Mouse (Mus musculus): ENCODE measurements at regions not wholly inside any gene's neighbourhood (a gene's known extent, or its start where the extent isn't known, plus 50 kb on each side); places are given as distances from the start of the nearest gene placed in this dataset.

DNA sequence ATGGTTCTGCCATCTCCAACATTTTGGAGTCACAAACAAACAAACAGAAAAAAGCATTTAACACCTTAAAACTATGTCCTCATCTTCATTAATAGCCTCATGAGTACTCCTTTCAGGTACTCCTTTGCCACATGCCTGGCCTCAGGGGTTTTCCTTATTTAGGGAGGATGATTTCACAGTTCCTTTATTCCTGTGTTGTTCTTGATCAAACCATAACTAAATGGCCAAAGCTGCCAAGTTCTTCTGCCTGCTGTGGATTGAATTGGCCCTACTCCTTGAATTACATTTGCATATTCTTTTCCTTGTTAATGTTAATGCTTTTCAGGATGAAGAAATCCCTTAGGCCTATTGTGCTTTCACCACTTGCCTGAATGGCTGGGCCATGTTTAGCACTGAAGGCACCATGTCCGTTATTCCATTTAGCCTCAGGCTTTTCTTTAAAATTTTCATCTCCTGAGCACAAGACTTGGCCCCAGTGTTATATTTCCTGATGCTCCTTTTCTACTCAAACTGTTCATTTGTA is 1787.4 kb downstream of the Hace1 start:
- H3K27me3 ChIP-seq (ENCODE audit: control insufficient read depth, insufficient read depth, low read length), result no peaks in the 10 kb centered on the region
- no peaks in the 10 kb centered on the region for H3K36me3 ChIP-seq (ENCODE audit: control insufficient read depth, insufficient read depth, low read length)
- no peak overlapping the region for H3K27ac ChIP-seq (ENCODE audit: control insufficient read depth, insufficient read depth, low read depth, low read length)
- TF ChIP-seq POLR2A (IDR thresholded peaks at IDR 0.05; ENCODE audit: control insufficient read depth, low read depth, low read length) (no peak), CTCF (IDR thresholded peaks at IDR 0.05; ENCODE audit: control insufficient read depth, insufficient read depth, insufficient replicate concordance, low read depth, low read length) (no peak)
- H3K4me1 ChIP-seq (ENCODE audit: control insufficient read depth, insufficient read depth, low read length), result no peaks in the 10 kb centered on the region
- H3K4me3 ChIP-seq (ENCODE audit: control insufficient read depth, low read depth, low read length), result no peak overlapping the region

DNA sequence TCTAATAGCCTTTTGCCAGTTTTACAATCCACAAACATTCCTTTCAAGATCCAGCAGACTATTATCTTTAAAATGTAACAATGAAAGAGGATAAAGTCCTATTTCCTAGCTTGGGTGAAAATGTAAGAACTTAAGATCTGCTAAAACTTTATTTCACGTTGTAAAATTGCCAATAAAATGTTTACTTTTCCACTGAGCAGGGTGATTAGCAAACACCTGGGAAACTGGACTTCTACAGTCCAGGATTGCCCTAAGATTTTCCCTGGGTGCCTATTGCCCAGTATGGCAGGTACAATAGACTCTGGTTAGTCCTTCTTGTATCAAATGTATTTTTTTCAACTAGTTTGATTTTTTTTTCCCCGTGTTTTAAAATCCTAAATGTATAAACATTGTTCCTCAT is 1789.2 kb downstream of the Hace1 start:
- H3K27me3 ChIP-seq (ENCODE audit: control insufficient read depth, insufficient read depth, low read length), result no peaks in the 10 kb centered on the region
- H3K4me3 ChIP-seq (ENCODE audit: control insufficient read depth, low read depth, low read length), result no peak overlapping the region
- TF ChIP-seq POLR2A (IDR thresholded peaks at IDR 0.05; ENCODE audit: control insufficient read depth, low read depth, low read length), result no peak
- TF ChIP-seq CTCF (IDR thresholded peaks at IDR 0.05; ENCODE audit: control insufficient read depth, insufficient read depth, insufficient replicate concordance, low read depth, low read length), result no peak
- H3K4me1 ChIP-seq (ENCODE audit: control insufficient read depth, insufficient read depth, low read length), result no peaks in the 10 kb centered on the region
- H3K36me3 ChIP-seq (ENCODE audit: control insufficient read depth, insufficient read depth, low read length), result no peaks in the 10 kb centered on the region
- H3K27ac ChIP-seq (ENCODE audit: control insufficient read depth, insufficient read depth, low read depth, low read length), result no peak overlapping the region

DNA sequence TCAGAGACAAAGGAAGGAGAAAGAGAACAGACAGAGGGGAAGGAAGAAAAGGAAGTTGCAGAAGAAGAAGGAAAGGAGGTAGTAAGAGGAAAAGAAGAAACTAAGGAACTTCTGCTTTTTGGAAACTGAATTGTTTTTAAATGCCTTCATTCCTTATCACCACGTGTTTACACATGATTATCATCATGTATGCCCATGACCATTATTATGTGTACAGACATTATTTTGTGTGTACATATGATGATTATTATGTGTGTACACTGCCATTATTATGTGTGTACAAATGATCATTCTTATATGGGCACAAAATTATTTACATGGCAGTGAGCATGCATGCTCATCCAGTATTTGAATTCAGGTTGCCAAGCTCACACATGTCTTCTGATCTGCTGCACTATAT is 1825.9 kb downstream of the Hace1 start:
- H3K4me1 ChIP-seq (ENCODE audit: control insufficient read depth, insufficient read depth, low read length), result no peaks in the 10 kb centered on the region
- TF ChIP-seq CTCF (IDR thresholded peaks at IDR 0.05; ENCODE audit: control insufficient read depth, insufficient read depth, insufficient replicate concordance, low read depth, low read length), result no peak
- TF ChIP-seq POLR2A (IDR thresholded peaks at IDR 0.05; ENCODE audit: control insufficient read depth, low read depth, low read length), result no peak
- no peak overlapping the region for H3K4me3 ChIP-seq (ENCODE audit: control insufficient read depth, low read depth, low read length)
- no peak overlapping the region for H3K27ac ChIP-seq (ENCODE audit: control insufficient read depth, insufficient read depth, low read depth, low read length)
- no peaks in the 10 kb centered on the region for H3K27me3 ChIP-seq (ENCODE audit: control insufficient read depth, insufficient read depth, low read length)
- no peaks in the 10 kb centered on the region for H3K36me3 ChIP-seq (ENCODE audit: control insufficient read depth, insufficient read depth, low read length)

DNA sequence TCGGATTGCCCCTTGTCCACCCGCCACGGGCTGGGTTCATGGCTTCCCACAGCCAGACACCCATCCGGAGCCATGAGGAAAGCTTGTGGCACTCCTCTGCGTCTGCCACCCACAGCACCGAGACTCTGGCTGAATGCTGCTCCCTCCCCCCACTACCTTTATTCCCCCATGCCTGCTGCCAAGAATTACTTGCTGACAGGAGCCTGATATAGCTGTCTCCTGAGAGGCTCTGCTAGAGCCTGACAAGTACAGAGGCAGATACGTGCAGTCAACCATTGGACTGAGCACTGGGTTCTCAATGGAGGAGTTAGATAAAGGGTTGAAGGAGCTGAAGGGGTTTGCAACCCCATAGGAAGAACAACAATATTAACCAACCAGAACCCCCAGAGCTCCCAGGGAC is 1848.9 kb downstream of the Hace1 start:
- Histone ChIP-seq H3K4me3 (ENCODE audit: control insufficient read depth, low read depth, low read length) (peak overlapping the region; percentile 85), H3K27ac (ENCODE audit: control insufficient read depth, insufficient read depth, low read depth, low read length) (0 out of 2 replicates have a peak overlapping the region, but pooled peaks have one; percentile 21), H3K4me1 (ENCODE audit: control insufficient read depth, insufficient read depth, low read length) (no peaks in the 10 kb centered on the region), H3K27me3 (ENCODE audit: control insufficient read depth, insufficient read depth, low read length) (no peaks in the 10 kb centered on the region), H3K36me3 (ENCODE audit: control insufficient read depth, insufficient read depth, low read length) (no peaks in the 10 kb centered on the region)
- TF ChIP-seq CTCF (IDR thresholded peaks at IDR 0.05; ENCODE audit: control insufficient read depth, insufficient read depth, insufficient replicate concordance, low read depth, low read length) (no peak), POLR2A (IDR thresholded peaks at IDR 0.05; ENCODE audit: control insufficient read depth, low read depth, low read length) (no peak)

Measured in testis, adult 2 months (tissue).